Mouse (Mus musculus) hindbrain, embryonic 12.5 days (tissue): ENCODE results near the gene Mtg1. TPM values are rescaled to one million over a fixed set of nuclear protein-coding genes. Genes with fewer than 3 reads are reported as not detected.
"Not testable (repeated sequence)": the region's sequence is repeated elsewhere in the genome, so short reads cannot be mapped to it uniquely, and the experiment has no call there.

Experiments
- ATAC-seq: fragments of 200-750 bp; cut with Nextera tagmentation; 2 replicates; pipeline ENCODE4 v1.8.0; 2017; ENCODE audit warnings: moderate TSS enrichment; ENCODE audit not compliant: low FRiP score
- H3K27ac ChIP-seq: fragments of 300-500 bp; sonication (generic); 2 replicates; pipeline ENCODE4 v1.5.1; 2016; ENCODE audit warnings: mild to moderate bottlenecking
- H3K27me3 ChIP-seq: fragments of 300-500 bp; sonication (generic); 2 replicates; pipeline ENCODE4 v1.6.1; 2016; ENCODE audit warnings: mild to moderate bottlenecking
- H3K36me3 ChIP-seq: fragments of 300-500 bp; sonication (generic); 2 replicates; pipeline ENCODE4 v1.6.1; 2016; ENCODE audit warnings: mild to moderate bottlenecking
- H3K4me1 ChIP-seq: fragments of 300-500 bp; sonication (generic); 2 replicates; pipeline ENCODE4 v1.6.1; 2016
- H3K4me2 ChIP-seq: fragments of 300-500 bp; sonication (generic); replicated peaks from 2 replicates; pipeline ENCODE4 v1.6.1; 2016; ENCODE audit warnings: mild to moderate bottlenecking
- H3K4me3 ChIP-seq: fragments of 300-500 bp; sonication (generic); 2 replicates; pipeline ENCODE4 v1.5.1; 2016; ENCODE audit warnings: mild to moderate bottlenecking
- H3K9ac ChIP-seq: fragments of 300-500 bp; sonication (generic); 2 replicates; pipeline ENCODE4 v1.6.1; 2016; ENCODE audit warnings: mild to moderate bottlenecking, moderate library complexity
- H3K9me3 ChIP-seq: fragments of 300-500 bp; sonication (generic); replicated peaks from 2 replicates; pipeline ENCODE4 v1.6.1; 2016; ENCODE audit warnings: mild to moderate bottlenecking
- whole genome bisulfite sequencing: fragments of 180-500 bp; shearing (Covaris S2); methylation state at CpG from one replicate; pipeline ENCODE4 v1.1.7; 2016; 5-methylcytosine and 5-hydroxymethylcytosine counted together
- polyA plus RNA-seq: library from polyadenylated mRNA; unstranded; fragments of >200 nt; fragmentation: Nextera tagmentation; extraction: Ambion mirVana; gene quantifications from 2 replicates; pipeline ENCODE4 v1.2.1, GENCODE M21; 2016

The Mtg1 gene
- polyA plus RNA-seq, 1 experiment from 2014 or later: 25.7 TPM

GRCm38 (mm10) chr7:140115583-140116328 is 21.6 kb upstream of the Mtg1 start, which contains the start of gene Paox:
Gene Paox, plus strand, starts transcription at chr7:140115799.
- peak; percentile 73 for ATAC-seq
- Histone ChIP-seq H3K9ac (peak within 1 kb of the TSS; percentile 73), H3K27me3 (no peaks in the 10 kb centered on the region), H3K4me1 (peaks cover 10% of the 10 kb centered on the region), H3K4me3 (peak within 1 kb of the TSS; percentile 60), H3K27ac (peak within 1 kb of the TSS; percentile 81), H3K9me3 (no peaks in the 10 kb centered on the region), H3K4me2 (peak within 1 kb of the TSS; percentile 90), H3K36me3 (peaks cover 21% of the 10 kb centered on the region)
- WGBS: 3% methylated on average over 23 of the region's 23 CpGs

GRCm38 (mm10) chr7:140116329-140117054 is 20.9 kb upstream of the Mtg1 start, which contains the start of gene Echs1:
Gene Echs1, minus strand, starts transcription at chr7:140116476.
- Histone ChIP-seq H3K4me2 (peak within 1 kb of the TSS; percentile 90), H3K36me3 (peaks cover 14% of the 10 kb centered on the region), H3K4me1 (peaks cover 10% of the 10 kb centered on the region), H3K27me3 (no peaks in the 10 kb centered on the region), H3K27ac (peak within 1 kb of the TSS; percentile 81), H3K4me3 (peak within 1 kb of the TSS; percentile 60), H3K9ac (peak within 1 kb of the TSS; percentile 73), H3K9me3 (no peaks in the 10 kb centered on the region)
- WGBS: 3% methylated on average over 28 of the region's 28 CpGs
- peak; percentile 96 for ATAC-seq

GRCm38 (mm10) chr7:140120484-140120883 is 16.9 kb upstream of the Mtg1 start:
- Histone ChIP-seq H3K9me3 (no peaks in the 10 kb centered on the region), H3K4me3 (no peak overlapping the region), H3K27me3 (no peaks in the 10 kb centered on the region), H3K9ac (no peak overlapping the region), H3K4me2 (no peak overlapping the region), H3K36me3 (no peaks in the 10 kb centered on the region), H3K27ac (no peak overlapping the region), H3K4me1 (peaks cover 10% of the 10 kb centered on the region)
- 88% methylated on average over 2 of the region's 2 CpGs for WGBS
- no peak for ATAC-seq

- peaks cover 8% of the 10 kb centered on the region for H3K4me1 ChIP-seq
- H3K36me3 ChIP-seq: no peaks in the 10 kb centered on the region
- no peak overlapping the region for H3K9ac ChIP-seq
- H3K27me3 ChIP-seq: no peaks in the 10 kb centered on the region
- no peak overlapping the region for H3K4me3 ChIP-seq
- WGBS: 73% methylated on average over 13 of the region's 13 CpGs
- H3K27ac ChIP-seq: no peak overlapping the region
- no peaks in the 10 kb centered on the region for H3K9me3 ChIP-seq
- no peak overlapping the region for H3K4me2 ChIP-seq
- ATAC-seq: no peak
These were observed 15.9 kb upstream of the Mtg1 start for GRCm38 (mm10) chr7:140121338-140121910.

GRCm38 (mm10) chr7:140122765-140123164 is 14.6 kb upstream of the Mtg1 start:
- Histone ChIP-seq H3K9ac (no peak overlapping the region), H3K4me1 (peaks cover 5% of the 10 kb centered on the region; the same call in 1 of the 2 replicates), H3K9me3 (no peaks in the 10 kb centered on the region), H3K27me3 (no peaks in the 10 kb centered on the region), H3K4me3 (no peak overlapping the region), H3K4me2 (no peak overlapping the region), H3K27ac (no peak overlapping the region), H3K36me3 (no peaks in the 10 kb centered on the region)
- 39% methylated on average over 4 of the region's 4 CpGs for WGBS
- no peak for ATAC-seq

GRCm38 (mm10) chr7:140124382-140124781 is 13.0 kb upstream of the Mtg1 start:
- Histone ChIP-seq H3K27me3 (no peaks in the 10 kb centered on the region), H3K36me3 (no peaks in the 10 kb centered on the region), H3K9me3 (no peaks in the 10 kb centered on the region), H3K27ac (no peak overlapping the region), H3K9ac (no peak overlapping the region), H3K4me1 (peaks cover 5% of the 10 kb centered on the region; the same call in 1 of the 2 replicates), H3K4me2 (no peak overlapping the region), H3K4me3 (no peak overlapping the region)
- 95% methylated on average over 1 of the region's 1 CpGs for WGBS
- no peak for ATAC-seq

- peaks cover 5% of the 10 kb centered on the region; the same call in 1 of the 2 replicates for H3K4me1 ChIP-seq
- H3K4me2 ChIP-seq: peak overlapping the region; percentile 88
- H3K36me3 ChIP-seq: peaks cover 7% of the 10 kb centered on the region; the same call in 1 of the 2 replicates
- peak overlapping the region; percentile 84 for H3K9ac ChIP-seq
- H3K27ac ChIP-seq: peak overlapping the region; percentile 41; the same call in 1 of the 2 replicates
- peak; percentile 97 for ATAC-seq
- H3K9me3 ChIP-seq: no peaks in the 10 kb centered on the region
- no peaks in the 10 kb centered on the region for H3K27me3 ChIP-seq
- WGBS: under 1% methylated on average over 40 of the region's 40 CpGs
- H3K4me3 ChIP-seq: peak overlapping the region; percentile 71
These were observed 11.9 kb upstream of the Mtg1 start for GRCm38 (mm10) chr7:140125278-140126021.

GRCm38 (mm10) chr7:140126022-140126350 is 11.4 kb upstream of the Mtg1 start:
- Histone ChIP-seq H3K36me3 (peaks cover 7% of the 10 kb centered on the region; the same call in 1 of the 2 replicates), H3K9me3 (no peaks in the 10 kb centered on the region), H3K9ac (peak overlapping the region; percentile 84), H3K4me2 (peak overlapping the region; percentile 88), H3K4me1 (peaks cover 5% of the 10 kb centered on the region; the same call in 1 of the 2 replicates), H3K4me3 (peak overlapping the region; percentile 71), H3K27ac (peak overlapping the region; percentile 41; the same call in 1 of the 2 replicates), H3K27me3 (no peaks in the 10 kb centered on the region)
- no peak; the same call in 1 of the 2 replicates for ATAC-seq
- WGBS: 9% methylated on average over 5 of the region's 5 CpGs

- Histone ChIP-seq H3K9me3 (no peaks in the 10 kb centered on the region), H3K4me1 (peaks cover 5% of the 10 kb centered on the region; the same call in 1 of the 2 replicates), H3K4me2 (no peak overlapping the region), H3K36me3 (peaks cover 7% of the 10 kb centered on the region; the same call in 1 of the 2 replicates), H3K27ac (no peak overlapping the region), H3K27me3 (no peaks in the 10 kb centered on the region), H3K9ac (no peak overlapping the region), H3K4me3 (no peak overlapping the region)
- 92% methylated on average over 3 of the region's 3 CpGs for WGBS
- ATAC-seq: no peak
These were observed 10.4 kb upstream of the Mtg1 start for GRCm38 (mm10) chr7:140126934-140127333.

GRCm38 (mm10) chr7:140127911-140128310 is 9.5 kb upstream of the Mtg1 start:
- no peaks in the 10 kb centered on the region for H3K9me3 ChIP-seq
- H3K4me3 ChIP-seq: no peak overlapping the region
- H3K4me2 ChIP-seq: no peak overlapping the region
- H3K9ac ChIP-seq: no peak overlapping the region
- H3K4me1 ChIP-seq: peaks cover 5% of the 10 kb centered on the region; the same call in 1 of the 2 replicates
- 95% methylated on average over 2 of the region's 2 CpGs for whole genome bisulfite sequencing
- ATAC-seq: no peak
- H3K27ac ChIP-seq: no peak overlapping the region
- H3K36me3 ChIP-seq: peaks cover 7% of the 10 kb centered on the region; the same call in 1 of the 2 replicates
- H3K27me3 ChIP-seq: no peaks in the 10 kb centered on the region

- not testable (repeated sequence) for H3K4me1 ChIP-seq, H3K4me3 ChIP-seq, H3K27ac ChIP-seq, H3K9me3 ChIP-seq, ATAC-seq, H3K4me2 ChIP-seq, H3K9ac ChIP-seq, H3K27me3 ChIP-seq, H3K36me3 ChIP-seq
- 93% methylated on average over 7 of the region's 7 CpGs for WGBS
These were observed 5.2 kb upstream of the Mtg1 start for GRCm38 (mm10) chr7:140132184-140132583.
